Mouse (Mus musculus): ENCODE results near the gene Nf2. TPM values are rescaled to one million over a fixed set of nuclear protein-coding genes. Genes with fewer than 3 reads are reported as not detected.

Nf2 gene
- total RNA-seq (2021): 100 to 1,000 TPM; 100 to 104 TPM
- long read RNA-seq, experiment 1, full-length matches to known transcripts: 26 of 64 reads
- long read RNA-seq, experiment 1, partial matches to known transcripts: 12 of 64 reads
- long read RNA-seq, experiment 1, other reads (novel, unspliced or antisense): 26 of 64 reads
- long read RNA-seq, experiment 2, full-length matches to known transcripts: 24 of 50 reads
- long read RNA-seq, experiment 2, partial matches to known transcripts: 3 of 50 reads
- long read RNA-seq, experiment 2, other reads (novel, unspliced or antisense): 23 of 50 reads

GRCm38 (mm10) chr11:4849258-4849943 lies at the start of gene Nf2:
Nf2 (minus strand) TSS chr11:4849536.
- intact Hi-C loops (cut with DNase I): no loop called here
- DNase-seq (ENCODE audit: low spot score in 2 of 2): peak; percentile 99

DNA sequence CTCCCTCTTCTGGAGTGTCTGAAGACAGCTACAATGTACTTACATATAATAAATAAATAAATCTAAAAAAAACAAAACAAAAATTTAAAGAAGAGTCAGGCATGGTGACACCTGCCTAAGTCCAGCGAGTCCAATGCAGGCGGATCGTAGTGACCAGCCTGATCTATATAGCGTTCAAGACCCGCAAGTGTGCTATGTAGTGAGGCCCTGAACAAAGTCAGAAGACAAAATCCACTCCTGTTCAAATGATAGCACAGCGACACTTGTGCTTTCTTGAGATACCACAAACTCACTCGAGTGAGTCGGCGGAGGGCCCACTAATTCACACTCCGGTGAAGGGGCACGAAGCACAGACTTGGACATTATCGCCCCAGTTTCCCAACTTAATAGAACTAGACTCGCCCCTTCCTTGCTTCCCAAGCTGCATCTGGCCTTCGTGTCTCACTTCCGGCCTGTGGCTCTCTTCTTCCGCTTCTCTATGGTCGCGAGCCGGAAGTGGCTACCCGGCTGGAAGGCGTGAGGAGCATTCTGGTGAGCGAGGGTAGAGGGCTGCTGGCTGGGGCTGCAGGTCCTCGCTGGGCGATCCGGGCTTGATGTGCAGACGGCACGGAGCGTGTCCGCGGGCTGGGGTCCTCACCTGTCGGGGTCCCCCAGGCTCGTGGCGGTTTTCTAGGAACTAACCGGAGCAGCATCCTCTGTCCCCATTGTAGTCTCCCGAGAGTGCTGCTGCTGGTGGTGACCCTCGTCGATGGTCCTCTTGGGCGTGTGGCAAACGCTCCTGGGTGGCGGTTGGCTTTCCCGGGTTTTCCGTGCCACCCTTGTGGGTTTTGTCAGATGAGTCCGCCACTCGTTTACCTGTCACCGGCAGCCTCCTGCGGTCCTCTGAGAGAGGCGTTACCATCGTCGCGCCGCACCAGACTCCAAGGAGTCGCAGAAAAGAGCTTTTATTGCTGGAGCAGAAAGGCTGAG lies 45.8 kb upstream of the Nf2 start, which contains the start of gene Thoc5:
TSS of gene Thoc5 (plus strand) at position 473 of the 969 bp plus-strand sequence.
- intact Hi-C loops (cut with DNase I): no loop called here

DNA sequence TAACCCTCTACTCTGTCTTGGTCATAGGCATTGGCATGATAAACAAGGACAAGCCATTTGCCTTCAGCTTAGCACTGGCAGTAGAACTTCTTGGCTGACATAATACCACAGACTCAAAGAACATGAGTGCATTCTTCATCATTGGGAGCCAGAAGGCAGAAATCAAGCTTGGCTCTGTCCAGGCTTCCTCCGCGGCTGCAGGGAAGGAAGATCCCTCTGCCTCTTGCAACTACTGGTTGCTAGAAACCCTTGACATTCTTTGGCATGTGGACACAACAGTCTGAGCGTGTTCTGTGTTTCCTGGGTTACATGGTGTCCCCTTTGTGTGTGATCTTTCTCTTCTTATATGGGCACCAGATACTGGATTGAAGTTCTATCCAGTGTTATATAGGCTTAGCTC lies 37.7 kb upstream of the Nf2 start:
- no peak for DNase-seq (ENCODE audit: low spot score in 2 of 2)
- intact Hi-C loops (cut with DNase I): no loop called here

More for the DNA sequence above, 45.8 kb upstream of the Nf2 start, which contains the start of gene Thoc5:
- DNase-seq (ENCODE audit: low spot score in 2 of 2): peak; percentile 79 to 84

- intact Hi-C loops (cut with DNase I): no loop called here
- DNase-seq (ENCODE audit: low spot score in 2 of 2): peak; percentile 56 to 64
These were observed 36.1 kb upstream of the Nf2 start for GRCm38 (mm10) chr11:4885385-4885903.

DNA sequence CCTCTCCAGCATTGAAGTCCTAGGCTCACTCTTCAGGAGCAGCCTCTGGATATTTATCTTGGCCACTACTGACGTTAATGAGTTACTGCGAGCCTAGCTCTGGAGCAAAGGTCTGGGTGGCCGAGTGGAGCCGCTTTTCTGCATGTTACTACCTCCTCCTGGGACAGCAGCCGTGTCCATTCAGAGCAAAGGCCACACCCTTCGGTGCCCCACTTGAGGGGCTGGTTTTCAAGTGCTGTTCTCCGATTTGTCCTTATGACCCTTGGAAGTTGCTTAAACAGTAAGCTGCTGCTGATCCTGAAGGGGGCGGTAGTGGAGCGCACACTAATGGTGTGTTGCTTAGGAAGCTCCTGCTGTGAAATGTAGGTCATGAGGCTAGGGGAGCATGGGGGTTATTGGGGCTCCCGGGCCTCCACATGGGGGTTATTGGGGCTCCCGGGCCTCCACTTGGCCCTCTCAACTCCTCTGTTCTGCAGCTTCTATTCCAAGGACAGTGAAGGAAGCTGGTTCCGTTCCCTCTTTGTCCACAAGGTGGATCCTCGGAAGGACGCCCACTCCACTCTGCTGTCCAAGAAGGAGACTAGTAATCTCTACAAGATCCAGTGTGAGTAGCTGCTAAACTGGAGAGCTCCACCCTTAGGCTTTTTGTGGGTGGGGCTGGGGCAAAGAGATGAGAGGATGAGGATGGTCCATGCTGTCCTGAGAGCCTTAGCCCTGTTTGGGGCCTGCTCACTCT lies 33.7 kb upstream of the Nf2 start:
- no peak for DNase-seq (ENCODE audit: low spot score in 2 of 2)
- intact Hi-C loops (cut with DNase I): no loop called here

- no peak for DNase-seq (ENCODE audit: low spot score in 2 of 2)
- intact Hi-C loops (cut with DNase I): no loop called here
These were observed 31.8 kb upstream of the Nf2 start for GRCm38 (mm10) chr11:4881087-4881486.

DNA sequence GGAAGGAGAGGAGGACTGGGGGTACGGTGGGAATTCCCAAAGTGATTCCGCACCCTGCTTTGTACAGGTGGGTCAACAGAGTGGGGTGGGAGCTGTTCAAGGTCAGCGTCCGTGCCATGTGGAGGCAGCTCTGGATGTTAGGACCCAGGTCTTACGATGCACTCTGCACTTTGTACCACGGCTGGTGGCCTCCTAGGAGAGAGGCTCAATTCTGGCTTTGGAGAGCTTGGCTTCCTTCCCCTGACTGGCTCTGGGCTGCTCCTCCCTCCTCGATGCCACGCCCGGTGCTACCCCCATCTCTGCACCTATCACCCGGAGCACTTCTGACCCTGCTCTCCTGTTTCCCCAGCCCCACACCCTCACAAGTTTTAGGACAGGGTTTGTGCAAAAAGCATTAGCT lies 25.2 kb upstream of the Nf2 start:
- intact Hi-C loops (cut with DNase I): no loop called here

DNA sequence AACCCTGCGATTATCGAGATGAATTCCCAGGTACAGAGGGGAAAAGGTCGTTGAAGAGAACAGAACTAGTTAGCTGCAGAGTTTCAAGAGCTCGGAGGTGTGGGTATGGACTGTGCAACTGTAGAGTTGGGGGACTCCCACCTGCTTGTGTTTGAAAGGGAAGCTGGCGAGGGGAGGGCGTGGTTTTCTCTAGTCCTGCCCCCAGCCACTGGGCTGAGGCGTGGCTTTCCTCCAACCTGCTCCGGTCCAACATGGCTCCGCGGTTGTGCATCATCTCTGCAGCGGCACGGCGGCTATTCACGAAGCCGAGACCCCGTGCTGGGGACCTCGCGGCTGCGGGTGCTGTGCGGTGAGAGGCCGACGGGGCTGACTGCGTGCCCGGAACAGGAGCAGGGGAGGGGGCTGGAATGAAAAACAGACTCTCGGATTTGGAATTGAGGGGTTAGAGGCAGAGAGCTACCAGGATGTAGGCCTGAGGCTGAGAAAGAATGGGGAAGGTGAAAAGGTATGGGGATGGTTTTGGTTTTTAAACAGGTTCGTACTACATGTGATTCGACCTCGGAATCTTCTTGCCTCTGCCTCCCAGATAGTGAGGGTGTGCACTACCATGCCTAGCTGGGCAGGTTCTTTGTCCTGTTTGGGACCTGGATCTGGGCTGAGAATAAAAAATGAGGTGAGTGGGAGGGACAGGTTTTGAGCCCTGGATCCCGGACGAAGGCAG lies 24.6 kb upstream of the Nf2 start, which contains the start of gene Nipsnap1:
TSS of gene Nipsnap1 (plus strand) at position 197 of the 721 bp plus-strand sequence.
- intact Hi-C loops (cut with DNase I): no loop called here

More for the DNA sequence above, 25.2 kb upstream of the Nf2 start:
- DNase-seq (ENCODE audit: low spot score in 2 of 2): no peak

GRCm38 (mm10) chr11:4865645-4866251 lies 16.4 kb upstream of the Nf2 start:
- intact Hi-C loops (cut with DNase I): loop anchor here (5.0 to 10.0 kb wide), 2 partner anchors 428 to 611 kb away; partner anchors contain the start of gene Lif
- DNase-seq (ENCODE audit: low spot score in 2 of 2): peak; percentile 73 to 84

More for the DNA sequence above, 24.6 kb upstream of the Nf2 start, which contains the start of gene Nipsnap1:
- DNase-seq (ENCODE audit: low spot score in 2 of 2): peak; percentile 77 to 82

- DNase-seq (ENCODE audit: low spot score in 2 of 2): no peak
- intact Hi-C loops (cut with DNase I): loop anchor here (10.0 kb wide), 1 partner anchor 608 kb away; the partner anchor contains the start of gene Lif
These were observed 13.4 kb upstream of the Nf2 start for GRCm38 (mm10) chr11:4862730-4863129.

- DNase-seq (ENCODE audit: low spot score in 2 of 2): no peak
- intact Hi-C loops (cut with DNase I): loop anchor here (10.0 kb wide), 1 partner anchor 607 kb away; the partner anchor contains the start of gene Lif
These were observed 12.7 kb upstream of the Nf2 start for GRCm38 (mm10) chr11:4861816-4862604.

GRCm38 (mm10) chr11:4860986-4861385 lies 11.7 kb upstream of the Nf2 start:
- DNase-seq (ENCODE audit: low spot score in 2 of 2): no peak
- intact Hi-C loops (cut with DNase I): loop anchor here (10.0 kb wide), 1 partner anchor 606 kb away; the partner anchor contains the start of gene Lif

- intact Hi-C loops (cut with DNase I): no loop called here
- DNase-seq (ENCODE audit: low spot score in 2 of 2): no peak
These were observed 9.1 kb upstream of the Nf2 start for GRCm38 (mm10) chr11:4858416-4858815.

GRCm38 (mm10) chr11:4854181-4854580 lies 4.8 kb upstream of the Nf2 start:
- intact Hi-C loops (cut with DNase I): no loop called here
- no peak for DNase-seq (ENCODE audit: low spot score in 2 of 2)

DNA sequence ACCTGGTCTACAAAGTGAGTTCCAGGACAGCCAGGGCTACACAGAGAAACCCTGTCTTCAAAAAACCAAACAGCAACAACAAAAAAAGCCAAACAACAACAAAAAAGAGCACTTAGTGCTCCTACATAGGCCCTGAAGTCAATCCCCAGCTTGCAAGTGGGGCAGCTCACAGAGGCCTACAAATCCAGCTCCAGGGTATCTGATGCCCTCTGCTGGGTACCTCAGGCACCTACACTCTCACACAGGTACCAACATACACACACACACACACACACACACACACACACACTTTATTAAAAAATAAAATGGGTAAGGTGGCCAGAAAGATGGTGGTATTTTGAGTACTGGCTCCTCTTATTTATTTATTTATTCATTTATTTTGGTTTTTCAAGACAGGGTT lies 3.7 kb upstream of the Nf2 start:
- intact Hi-C loops (cut with DNase I): no loop called here
- no peak for DNase-seq (ENCODE audit: low spot score in 2 of 2)

DNA sequence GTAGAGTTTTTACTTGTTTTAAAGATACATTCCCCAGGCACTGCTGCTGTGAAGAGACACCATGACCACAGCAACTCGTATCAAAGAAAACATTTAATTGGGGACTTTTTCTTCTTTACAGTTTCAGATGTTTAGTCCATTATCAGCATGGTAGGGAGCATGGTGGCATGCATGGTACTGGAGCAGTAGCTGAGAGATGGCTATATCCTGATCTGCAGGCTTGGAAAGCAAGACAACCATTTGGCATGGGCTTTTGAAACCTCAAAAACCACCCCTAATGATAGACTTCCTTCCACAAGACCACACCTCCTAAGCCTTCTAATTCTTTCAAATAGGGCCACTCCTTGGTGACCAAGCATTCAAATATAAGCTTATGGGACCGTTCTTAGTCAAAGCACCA lies 1.1 kb upstream of the Nf2 start:
- DNase-seq (ENCODE audit: low spot score in 2 of 2): no peak
- intact Hi-C loops (cut with DNase I): no loop called here
